Mouse (Mus musculus): ENCODE data around the gene Arr3. TPM values are rescaled to one million over a fixed set of nuclear protein-coding genes. Genes with fewer than 3 reads are reported as not detected.

The Arr3 gene
- total RNA-seq, 2 experiments from 2014 or later: 0.26 to 0.32 TPM

Other genes starting within 250 kb of the Arr3 start
- gene Otud6a, start 176.5 kb upstream of the Arr3 start, total RNA-seq (2021): not detected
- gene Awat2, start 162.8 kb upstream of the Arr3 start, total RNA-seq (2021): not detected
- gene Igbp1, start 111.2 kb upstream of the Arr3 start, total RNA-seq (2021): 10 to 100 TPM; 32.6 to 35.0 TPM
- gene Dgat2l6, start 80.7 kb upstream of the Arr3 start, total RNA-seq (2021): under 1 TPM; 0.08 to 0.18 TPM
- gene Awat1, start 33.2 kb upstream of the Arr3 start, total RNA-seq (2021): not detected
- gene P2ry4, start 10.6 kb upstream of the Arr3 start, total RNA-seq (2021): not detected
- 1 to 10 TPM in 1 of 2 experiments, under 1 TPM in 1; 0.97 to 1.1 TPM for gene Kif4, start 20.2 kb downstream of the Arr3 start, total RNA-seq (2021)
- 10 to 100 TPM; 37.8 to 42.1 TPM for gene Pdzd11, start 21.1 kb downstream of the Arr3 start, total RNA-seq (2021)
- 10 to 100 TPM in 1 of 2 experiments, 1 to 10 TPM in 1; 8.0 to 11.5 TPM for gene Gdpd2, start 124.4 kb downstream of the Arr3 start, total RNA-seq (2021)
- 100 to 1,000 TPM; 153 to 158 TPM for gene Dlg3, start 162.2 kb downstream of the Arr3 start, total RNA-seq (2021)

Measured in left cerebral cortex, postnatal 14 days (tissue).